Mouse (Mus musculus) lung, postnatal 0 days (tissue): ENCODE results near the gene Rtn4ip1. TPM values are rescaled to one million over a fixed set of nuclear protein-coding genes. Genes with fewer than 3 reads are reported as not detected.

Source experiments
- ATAC-seq: fragments of 200-750 bp; cut with Nextera tagmentation; 2 replicates; pipeline ENCODE4 v1.8.0; 2017; ENCODE audit warnings: moderate library complexity
- DNase-seq: peaks from one replicate; pipeline ENCODE4 v3.0.0-alpha.2; 2016; ENCODE audit warnings: low spot score
- H3K27ac ChIP-seq: fragments of 300-500 bp; sonication (generic); 2 replicates; pipeline ENCODE4 v1.5.1; 2014; ENCODE audit warnings: antibody characterized with exemption, mild to moderate bottlenecking, low read length, mixed read lengths
- H3K27me3 ChIP-seq: fragments of 300-500 bp; sonication (generic); replicated peaks from 2 replicates; pipeline ENCODE4 v1.6.1; 2014; ENCODE audit warnings: low read length, mixed read lengths; ENCODE audit not compliant: insufficient read depth
- H3K36me3 ChIP-seq: fragments of 300-500 bp; sonication (generic); 2 replicates; pipeline ENCODE4 v1.6.1; 2014; ENCODE audit warnings: low read length, mixed read lengths; ENCODE audit not compliant: insufficient read depth
- H3K4me1 ChIP-seq: fragments of 300-500 bp; sonication (generic); 2 replicates; pipeline ENCODE4 v1.6.1; 2014; ENCODE audit warnings: antibody characterized with exemption, low read depth, low read length, mixed read lengths; ENCODE audit not compliant: insufficient read depth
- H3K4me2 ChIP-seq: fragments of 300-500 bp; sonication (generic); replicated peaks from 2 replicates; pipeline ENCODE4 v1.6.1; 2014; ENCODE audit warnings: low read depth, mild to moderate bottlenecking, low read length, moderate library complexity, mixed read lengths
- H3K4me3 ChIP-seq: fragments of 300-500 bp; sonication (generic); 2 replicates; pipeline ENCODE4 v1.5.1; 2014; ENCODE audit warnings: low read depth, low read length
- H3K9ac ChIP-seq: fragments of 300-500 bp; sonication (generic); replicated peaks from 2 replicates; pipeline ENCODE4 v1.6.1; 2014; ENCODE audit warnings: low read depth, mild to moderate bottlenecking
- H3K9me3 ChIP-seq: fragments of 300-500 bp; sonication (generic); 2 replicates; pipeline ENCODE4 v1.6.1; 2016; ENCODE audit warnings: low read length, mixed read lengths
- CTCF ChIP-seq: IDR thresholded peaks from 2 replicates; pipeline ENCODE4 v1.5.1; 2016; ENCODE audit warnings: antibody characterized with exemption, mild to moderate bottlenecking
- EP300 ChIP-seq: IDR thresholded peaks from 2 replicates; pipeline ENCODE4 v1.6.1; 2016; ENCODE audit warnings: antibody characterized with exemption, mild to moderate bottlenecking, control low read depth
- WGBS: fragments of 180-500 bp; shearing (Covaris S2); extraction: QIAGEN DNeasy Blood & Tissue Kit; methylation state at CpG from one replicate; pipeline ENCODE4 v1.1.7; 2014; 5-methylcytosine and 5-hydroxymethylcytosine counted together
- polyA plus RNA-seq: library from polyadenylated mRNA; unstranded; fragments of >200 nt; fragmentation: Nextera tagmentation; extraction: Ambion mirVana; gene quantifications from 2 replicates; pipeline ENCODE4 v1.2.1, GENCODE M21; 2015

The Rtn4ip1 gene
- polyA plus RNA-seq, 1 experiment from 2014 or later, result 4.7 TPM

DNA sequence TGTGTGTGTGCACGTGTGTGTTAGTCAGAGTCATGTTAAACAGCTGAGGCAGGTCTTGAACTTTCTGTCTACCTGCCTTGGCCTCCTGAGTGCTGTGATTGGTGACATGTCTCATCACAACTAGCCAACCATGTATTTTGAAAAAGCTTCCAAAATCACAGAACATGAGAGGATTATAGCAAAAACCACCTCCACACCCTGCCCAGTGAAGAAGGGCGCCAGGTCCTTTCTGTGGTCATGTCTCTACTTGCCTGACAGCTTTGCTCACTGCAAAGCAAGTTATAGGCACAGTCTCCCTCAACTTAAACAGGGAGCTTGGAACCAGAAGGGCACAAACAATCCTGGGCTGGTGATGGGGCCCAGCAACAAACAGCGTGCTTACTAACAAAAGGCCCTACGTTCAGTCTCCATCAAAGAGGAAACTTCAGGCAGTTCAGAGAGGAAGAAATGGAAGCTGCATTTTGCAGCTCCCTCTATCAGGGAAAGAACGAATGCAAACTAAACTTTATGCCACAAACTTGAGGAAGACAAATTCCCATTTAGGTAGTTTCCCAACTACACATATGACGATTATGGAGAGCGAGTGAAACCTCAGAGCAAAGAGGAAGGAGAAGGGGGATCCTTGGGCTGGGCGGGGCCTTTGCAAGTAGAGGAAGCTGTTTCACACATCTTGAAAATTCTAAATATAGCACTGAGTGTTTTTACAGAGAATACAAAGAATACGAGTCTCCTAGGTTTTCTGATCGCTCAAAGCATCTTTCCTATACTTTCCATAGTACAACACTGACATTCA is 94.4 kb downstream of the Rtn4ip1 start:
- Histone ChIP-seq H3K36me3 (no peaks in the 10 kb centered on the region), H3K9me3 (no peaks in the 10 kb centered on the region), H3K4me3 (no peak overlapping the region), H3K4me1 (no peaks in the 10 kb centered on the region), H3K27ac (no peak overlapping the region), H3K27me3 (no peaks in the 10 kb centered on the region), H3K9ac (no peak overlapping the region), H3K4me2 (no peak overlapping the region)
- 67% methylated on average over 10 of the region's 10 CpGs for WGBS
- TF ChIP-seq EP300 (no peak), CTCF (no peak)
- ATAC-seq (no peak), DNase-seq (peak; percentile 55)

DNA sequence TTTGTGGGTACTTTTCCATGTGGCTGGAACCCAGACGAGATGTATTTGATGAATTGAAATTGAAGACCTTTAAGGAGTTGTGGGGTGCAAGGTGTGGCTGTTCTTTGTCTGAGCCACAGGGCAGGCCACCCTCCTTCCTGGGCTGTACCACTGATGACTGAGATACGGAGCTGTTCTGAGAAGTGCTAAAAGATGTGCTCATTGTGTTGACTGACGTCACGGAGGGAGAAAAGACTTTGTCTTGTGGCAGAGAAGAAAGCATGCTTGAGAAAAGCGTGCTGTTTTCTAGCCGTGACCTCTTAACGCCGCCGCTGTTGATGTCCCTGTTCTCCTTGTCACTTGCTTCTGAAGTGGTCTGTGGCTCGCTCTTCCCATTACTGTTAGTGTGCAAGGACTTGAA is 95.7 kb downstream of the Rtn4ip1 start:
- H3K36me3 ChIP-seq, result no peaks in the 10 kb centered on the region
- ATAC-seq, result no peak

DNA sequence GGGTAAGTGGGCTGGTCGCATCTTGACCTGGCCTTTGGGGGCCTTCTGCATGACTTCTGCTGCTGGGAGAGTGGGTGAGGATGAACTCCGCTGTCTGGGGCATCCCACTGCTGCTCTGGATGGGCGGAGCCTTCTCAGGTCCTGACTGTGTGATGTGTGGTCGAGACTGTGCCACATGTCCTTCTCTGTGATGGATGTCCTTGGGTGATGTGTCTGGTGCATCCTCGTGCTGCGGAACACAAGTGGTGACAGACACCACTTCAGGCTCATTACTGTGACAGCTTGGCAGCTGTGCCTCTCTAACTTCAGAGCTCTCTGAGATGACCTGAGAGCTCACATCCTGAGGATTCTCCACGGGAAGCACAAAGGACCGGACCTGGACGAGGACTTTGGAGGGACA is 96.4 kb downstream of the Rtn4ip1 start:
- 53% methylated on average over 9 of the region's 9 CpGs for WGBS
- peaks cover 9% of the 10 kb centered on the region; the same call in 1 of the 2 replicates for H3K27me3 ChIP-seq
- H3K27ac ChIP-seq, result no peak overlapping the region

More for the DNA sequence above, 95.7 kb downstream of the Rtn4ip1 start:
- H3K4me3 ChIP-seq, result no peak overlapping the region
- H3K9ac ChIP-seq, result no peak overlapping the region
- no peaks in the 10 kb centered on the region for H3K4me1 ChIP-seq
- H3K9me3 ChIP-seq, result no peaks in the 10 kb centered on the region
- no peak overlapping the region for H3K27ac ChIP-seq
- peaks cover 5% of the 10 kb centered on the region; the same call in 1 of the 2 replicates for H3K27me3 ChIP-seq
- no peak overlapping the region for H3K4me2 ChIP-seq
- TF ChIP-seq CTCF, result no peak
- no peak for TF ChIP-seq EP300
- DNase-seq, result no peak
- 83% methylated on average over 10 of the region's 10 CpGs for WGBS

DNA sequence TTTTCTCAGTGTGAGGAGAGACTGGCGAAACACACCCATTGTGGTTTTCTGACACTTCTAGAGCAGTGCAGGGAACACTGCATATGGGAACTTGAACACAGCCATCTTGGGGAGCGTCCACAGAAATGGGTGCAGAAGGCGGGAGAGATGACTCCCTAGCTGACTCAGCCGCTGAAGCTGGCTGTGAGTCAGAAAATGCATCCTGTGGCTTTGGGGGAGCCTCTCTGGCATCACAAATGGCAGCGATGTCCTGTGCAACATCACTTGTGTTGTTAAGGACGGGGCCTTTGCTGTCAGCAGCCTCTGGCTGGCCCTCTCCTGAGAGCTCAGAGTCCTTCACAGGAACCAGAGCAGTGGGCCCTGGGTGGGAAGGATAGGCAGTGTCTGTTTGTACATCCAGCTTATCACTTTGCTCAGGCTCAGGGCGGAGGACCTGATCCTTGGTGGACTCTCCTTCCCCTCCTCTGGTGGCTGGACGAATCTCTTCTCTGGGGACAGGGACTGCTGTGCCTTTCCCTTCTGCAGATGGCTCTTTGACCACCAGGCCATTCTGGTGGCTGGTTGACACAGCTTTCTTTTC is 97.0 kb downstream of the Rtn4ip1 start:
- Histone ChIP-seq H3K9ac (no peak overlapping the region), H3K27ac (no peak overlapping the region), H3K27me3 (peaks cover 9% of the 10 kb centered on the region; the same call in 1 of the 2 replicates), H3K9me3 (no peaks in the 10 kb centered on the region), H3K4me3 (no peak overlapping the region), H3K4me1 (no peaks in the 10 kb centered on the region), H3K36me3 (no peaks in the 10 kb centered on the region), H3K4me2 (no peak overlapping the region)
- DNase-seq, result no peak
- WGBS, result 84% methylated on average over 8 of the region's 8 CpGs
- TF ChIP-seq CTCF (no peak), EP300 (no peak)
- no peak for ATAC-seq

More for the DNA sequence above, 96.4 kb downstream of the Rtn4ip1 start:
- no peaks in the 10 kb centered on the region for H3K9me3 ChIP-seq
- TF ChIP-seq EP300 (no peak), CTCF (no peak)
- no peaks in the 10 kb centered on the region for H3K4me1 ChIP-seq
- no peaks in the 10 kb centered on the region for H3K36me3 ChIP-seq
- DNase-seq (no peak), ATAC-seq (no peak)
- no peak overlapping the region for H3K9ac ChIP-seq
- no peak overlapping the region for H3K4me3 ChIP-seq
- no peak overlapping the region for H3K4me2 ChIP-seq

DNA sequence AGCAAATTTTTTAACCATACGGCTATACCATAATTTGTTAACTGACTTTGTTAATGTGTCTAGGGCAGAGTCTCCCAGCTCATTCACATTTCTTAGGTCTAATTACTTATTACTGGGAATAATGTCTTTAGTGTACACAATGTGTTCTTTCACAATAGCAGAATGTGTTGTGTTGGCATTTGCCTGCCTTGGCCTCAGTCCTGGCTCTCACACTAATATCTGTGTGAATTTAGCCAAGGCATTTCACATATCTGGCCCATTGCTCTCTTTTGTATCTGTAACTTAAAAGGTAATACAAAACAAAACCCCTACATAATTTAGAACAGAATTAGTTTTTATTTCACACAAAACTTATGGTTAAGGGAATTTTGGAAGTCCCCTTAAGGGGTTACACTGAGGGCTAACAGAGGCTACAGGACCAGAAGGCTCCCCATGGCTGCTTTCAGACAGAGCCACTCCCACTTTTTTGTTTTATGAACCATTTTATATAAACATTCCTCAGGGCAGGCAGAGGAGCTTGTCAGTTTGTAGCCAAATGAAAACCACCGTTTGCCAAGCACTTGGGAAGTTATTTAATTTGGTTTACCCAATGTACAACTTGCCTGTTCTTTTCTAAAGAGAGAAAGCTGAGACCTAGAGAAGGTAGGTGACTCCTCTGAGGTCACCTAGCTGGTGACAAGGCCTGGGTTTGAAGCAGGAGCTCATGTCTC is 98.7 kb downstream of the Rtn4ip1 start:
- no peaks in the 10 kb centered on the region for H3K9me3 ChIP-seq
- no peak overlapping the region for H3K9ac ChIP-seq
- no peak for ATAC-seq
- H3K4me2 ChIP-seq, result no peak overlapping the region
- WGBS, result 39% methylated on average over 2 of the region's 2 CpGs
- no peaks in the 10 kb centered on the region for H3K36me3 ChIP-seq
- H3K4me1 ChIP-seq, result no peaks in the 10 kb centered on the region
- peaks cover 23% of the 10 kb centered on the region; the same call in 1 of the 2 replicates for H3K27me3 ChIP-seq
- no peak for DNase-seq
- H3K27ac ChIP-seq, result no peak overlapping the region
- TF ChIP-seq CTCF, result no peak
- TF ChIP-seq EP300, result no peak
- H3K4me3 ChIP-seq, result no peak overlapping the region
